Mouse (Mus musculus) c-Kit-positive CD71-positive TER-119-positive erythroid progenitor cells, embryonic 14.5 days (primary cell): ENCODE data around the gene Arf3.
"Not testable (repeated sequence)": the region's sequence is repeated elsewhere in the genome, so short reads cannot be mapped to it uniquely, and the experiment has no call there.

Source experiments
- DNase-seq: peaks from one replicate; pipeline ENCODE4 v3.0.0-alpha.2; 2013; ENCODE audit warnings: low spot score

The Arf3 gene

GRCm38 (mm10) chr15:98753021-98753423 is 10.0 kb downstream of the Arf3 start:
- no peak for DNase-seq

GRCm38 (mm10) chr15:98749093-98749492 is 13.9 kb downstream of the Arf3 start:
- no peak for DNase-seq

- DNase-seq, result no peak
Observed at GRCm38 (mm10) chr15:98747296-98747695, 15.7 kb downstream of the Arf3 start.

GRCm38 (mm10) chr15:98746344-98746965 is 16.6 kb downstream of the Arf3 start:
- DNase-seq, result no peak

- DNase-seq, result not testable (repeated sequence)
Observed at GRCm38 (mm10) chr15:98743863-98744262, 19.2 kb downstream of the Arf3 start.

- DNase-seq, result no peak
Observed at GRCm38 (mm10) chr15:98742766-98743428, 20.1 kb downstream of the Arf3 start.

GRCm38 (mm10) chr15:98740219-98740618 is 22.8 kb downstream of the Arf3 start:
- no peak for DNase-seq

GRCm38 (mm10) chr15:98738796-98739195 is 24.2 kb downstream of the Arf3 start:
- DNase-seq, result no peak

GRCm38 (mm10) chr15:98737881-98738280 is 25.1 kb downstream of the Arf3 start:
- DNase-seq, result no peak

GRCm38 (mm10) chr15:98736521-98736920 is 26.5 kb downstream of the Arf3 start:
- no peak for DNase-seq

GRCm38 (mm10) chr15:98733976-98734566 is 28.9 kb downstream of the Arf3 start:
- no peak for DNase-seq

- DNase-seq, result no peak
Observed at GRCm38 (mm10) chr15:98733370-98733769, 29.6 kb downstream of the Arf3 start.

GRCm38 (mm10) chr15:98732006-98732531 is 30.9 kb downstream of the Arf3 start:
- no peak for DNase-seq

- DNase-seq, result no peak
Observed at GRCm38 (mm10) chr15:98730790-98731189, 32.2 kb downstream of the Arf3 start.

GRCm38 (mm10) chr15:98729791-98730545 is 33.0 kb downstream of the Arf3 start:
- no peak for DNase-seq

- DNase-seq, result no peak
Observed at GRCm38 (mm10) chr15:98728366-98728765, 34.6 kb downstream of the Arf3 start.

- peak; percentile 34 for DNase-seq
Observed at GRCm38 (mm10) chr15:98727443-98728321, 35.3 kb downstream of the Arf3 start, which contains the start of gene Fkbp11. Gene Fkbp11 (minus strand): TSS chr15:98728198.

- DNase-seq, result no peak
Observed at GRCm38 (mm10) chr15:98726746-98727145, 36.3 kb downstream of the Arf3 start.

GRCm38 (mm10) chr15:98726079-98726478 is 36.9 kb downstream of the Arf3 start:
- no peak for DNase-seq

- DNase-seq, result no peak
Observed at GRCm38 (mm10) chr15:98724441-98724840, 38.6 kb downstream of the Arf3 start.

GRCm38 (mm10) chr15:98722854-98723253 is 40.2 kb downstream of the Arf3 start:
- DNase-seq, result no peak
